Mouse (Mus musculus) adrenal gland, postnatal 10 days (tissue): ENCODE results near the gene Gfod2. TPM values are rescaled to one million over a fixed set of nuclear protein-coding genes. Genes with fewer than 3 reads are reported as not detected.

Experiments
- DNase-seq: peaks from one replicate; pipeline ENCODE4 v3.0.0; 2021; ENCODE audit warnings: mixed read lengths
- long read RNA-seq, 2 experiments: library from polyadenylated mRNA; stranded (forward); transcript quantifications; one replicate each; pipeline ENCODE4 v2.0.0; 2021
- total RNA-seq, 2 experiments: library from RNA; stranded (reverse); gene quantifications; 2 replicates each; pipeline ENCODE4 v1.2.3; 2021

The Gfod2 gene
- 10 to 100 TPM in 1 of 2 experiments, 1 to 10 TPM in 1; 7.5 to 12.8 TPM for total RNA-seq
- long read RNA-seq, experiment 1, full-length matches to known transcripts: 16 of 19 reads
- long read RNA-seq, experiment 1, partial matches to known transcripts: 0 of 19 reads
- long read RNA-seq, experiment 1, other reads (novel, unspliced or antisense): 3 of 19 reads
- long read RNA-seq, experiment 2, full-length matches to known transcripts: 14 of 18 reads
- long read RNA-seq, experiment 2, partial matches to known transcripts: 0 of 18 reads
- long read RNA-seq, experiment 2, other reads (novel, unspliced or antisense): 4 of 18 reads

GRCm38 (mm10) chr8:105758277-105759108 lies at the start of gene Gfod2:
Gene Gfod2, minus strand, starts transcription at chr8:105758664.
- DNase-seq: peak; percentile 100

- DNase-seq: no peak
Measured at GRCm38 (mm10) chr8:105807766-105808165, 49.3 kb upstream of the Gfod2 start.

DNA sequence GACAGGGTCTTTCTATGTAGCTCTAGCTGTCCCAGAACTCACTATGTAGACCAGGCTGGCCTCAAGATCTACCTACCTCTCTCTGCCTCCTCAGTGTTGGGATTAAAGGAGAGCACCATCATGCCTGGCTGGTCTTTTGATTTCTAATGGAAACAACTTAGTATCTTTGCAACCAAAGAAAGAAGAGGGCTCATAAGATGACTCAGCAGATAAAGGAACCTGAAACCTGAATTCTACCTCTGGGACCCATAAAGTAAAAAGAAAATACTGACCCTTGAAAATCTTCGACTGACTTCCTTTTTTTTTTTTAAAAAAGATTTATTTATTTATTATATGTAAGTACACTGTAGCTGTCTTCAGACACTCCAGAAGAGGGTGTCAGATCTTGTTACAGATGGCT lies 47.5 kb upstream of the Gfod2 start:
- DNase-seq: no peak

GRCm38 (mm10) chr8:105805346-105805745 lies 46.9 kb upstream of the Gfod2 start:
- no peak for DNase-seq

DNA sequence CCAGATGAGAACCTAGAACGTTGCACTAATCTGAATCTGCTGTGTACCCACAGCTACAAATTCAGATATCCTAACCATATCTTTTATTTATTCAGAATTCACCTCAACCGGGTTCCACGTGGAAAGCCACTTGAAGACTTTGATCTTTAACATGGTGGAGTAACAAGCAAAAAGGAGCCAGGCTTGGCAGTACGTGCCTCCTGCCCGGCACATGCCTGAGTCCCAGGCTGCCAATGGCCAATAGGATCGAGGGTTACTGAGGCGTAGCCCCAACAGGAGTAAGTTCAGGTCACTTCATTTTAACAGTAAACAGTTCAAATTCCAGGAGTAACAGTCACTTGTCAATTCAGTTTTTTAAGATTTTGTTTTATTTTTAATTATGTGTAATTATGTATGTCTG lies 46.3 kb upstream of the Gfod2 start:
- DNase-seq: no peak

- no peak for DNase-seq
Measured at GRCm38 (mm10) chr8:105801153-105801904, 42.9 kb upstream of the Gfod2 start.

DNA sequence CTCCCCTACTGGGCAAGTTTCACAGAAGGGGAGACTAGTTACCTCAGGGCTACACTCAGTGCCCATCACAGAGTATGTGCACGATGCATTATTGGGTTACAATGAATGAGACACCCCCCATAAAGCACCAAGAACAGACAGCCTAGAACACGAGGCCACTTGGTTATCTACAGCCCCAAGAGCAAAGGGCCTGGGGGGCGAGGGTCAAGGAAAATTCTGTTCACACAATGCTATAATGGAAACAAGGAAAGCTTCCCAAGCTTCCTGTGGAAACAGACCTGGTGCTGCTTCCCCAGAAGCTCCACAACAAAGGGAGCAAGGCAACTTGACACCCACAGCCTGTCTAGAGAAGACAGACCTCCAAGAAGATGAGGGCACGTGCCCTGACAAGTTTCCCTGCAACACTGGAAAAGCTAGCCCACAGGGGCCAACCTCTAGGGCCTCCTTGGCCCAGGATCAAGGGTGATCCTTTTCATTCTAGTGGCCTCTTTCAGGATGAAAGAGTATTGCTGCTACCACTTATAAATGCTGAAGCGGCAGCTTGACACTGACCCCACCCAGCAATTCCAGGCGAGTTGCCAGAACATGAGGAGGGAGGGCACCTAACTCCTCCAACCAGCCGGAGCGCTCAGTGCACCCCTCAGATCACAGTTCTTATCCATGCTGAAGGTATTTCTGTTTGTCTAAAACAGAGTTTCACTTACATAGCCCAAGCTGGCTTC lies 40.8 kb upstream of the Gfod2 start:
- DNase-seq: peak; percentile 88

- DNase-seq: no peak
Measured at GRCm38 (mm10) chr8:105798408-105798807, 39.9 kb upstream of the Gfod2 start.

- DNase-seq: no peak
Measured at GRCm38 (mm10) chr8:105795785-105796184, 37.3 kb upstream of the Gfod2 start.

DNA sequence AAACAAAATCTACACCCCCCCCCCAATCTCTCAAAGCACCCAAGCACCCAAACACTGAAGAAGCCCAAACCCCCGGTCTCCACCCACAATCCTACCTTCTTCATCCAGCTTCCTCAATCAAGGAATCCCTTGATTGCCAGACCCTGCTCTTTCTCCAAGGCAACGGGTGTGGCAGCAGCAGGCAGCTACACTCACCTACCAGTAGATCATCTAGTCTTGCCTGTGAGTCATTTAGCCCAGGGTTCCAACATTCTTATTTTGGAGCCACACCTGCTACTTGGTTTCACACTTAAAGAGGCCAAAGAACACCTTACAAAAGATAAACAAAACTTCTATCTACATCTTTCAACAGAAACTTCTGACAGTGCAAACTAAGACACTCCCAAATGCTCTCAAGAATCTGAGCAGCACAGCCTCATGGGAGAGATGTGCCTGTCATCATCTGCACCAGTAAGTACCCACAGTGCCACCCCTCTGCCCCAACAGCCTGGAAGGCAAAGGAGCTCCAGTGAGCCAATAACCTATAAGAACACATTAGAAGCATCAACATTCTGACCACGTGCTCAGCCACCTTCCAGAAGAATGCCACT lies 35.6 kb upstream of the Gfod2 start:
- no peak for DNase-seq

- no peak for DNase-seq
Measured at GRCm38 (mm10) chr8:105793331-105793730, 34.9 kb upstream of the Gfod2 start.

- no peak for DNase-seq
Measured at GRCm38 (mm10) chr8:105789626-105790025, 31.2 kb upstream of the Gfod2 start.

- DNase-seq: no peak
Measured at GRCm38 (mm10) chr8:105788927-105789326, 30.5 kb upstream of the Gfod2 start.

- DNase-seq: peak; percentile 69
Measured at GRCm38 (mm10) chr8:105788241-105788640, 29.8 kb upstream of the Gfod2 start.

DNA sequence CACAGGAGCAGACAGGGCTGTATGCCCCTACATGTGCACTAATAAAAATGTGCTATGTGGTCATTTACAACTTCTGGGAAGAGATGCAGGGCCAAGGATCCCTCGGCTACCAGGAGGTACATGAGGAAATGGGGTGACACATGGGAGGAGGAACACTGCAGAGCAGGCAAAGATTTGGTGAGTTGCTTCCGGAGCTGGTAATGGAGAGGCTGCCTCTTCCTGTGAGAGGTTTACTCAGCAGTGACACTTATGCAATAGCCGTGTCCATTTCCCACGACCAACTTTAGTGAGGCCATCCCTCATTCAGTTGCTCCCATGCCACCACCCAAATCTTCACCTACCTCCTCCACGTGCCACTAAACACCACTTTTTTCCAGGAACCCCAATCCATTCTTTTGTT lies 21.8 kb upstream of the Gfod2 start:
- no peak for DNase-seq

- DNase-seq: no peak
Measured at GRCm38 (mm10) chr8:105777833-105778232, 19.4 kb upstream of the Gfod2 start.

DNA sequence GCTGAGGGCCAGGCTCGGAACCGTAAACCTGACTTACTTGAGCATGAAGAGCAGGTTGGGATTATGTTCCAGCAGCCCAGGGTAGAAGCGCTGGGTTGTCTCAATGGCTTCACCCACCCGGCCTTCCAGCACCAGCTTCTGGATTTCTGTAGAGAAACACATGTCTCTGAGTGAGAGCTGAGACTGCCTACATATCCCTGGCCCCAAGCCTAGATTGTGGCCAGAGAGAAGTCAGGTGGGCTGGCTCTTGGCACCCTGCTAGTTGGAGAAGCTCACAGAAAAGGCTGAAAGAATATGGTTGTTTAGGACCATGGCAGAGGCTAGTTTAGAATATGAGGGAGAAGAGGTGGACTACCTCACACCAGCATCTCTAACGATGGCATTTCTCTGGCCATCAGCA lies 16.0 kb upstream of the Gfod2 start:
- no peak for DNase-seq

- DNase-seq: peak; percentile 55
Measured at GRCm38 (mm10) chr8:105773441-105773861, 15.0 kb upstream of the Gfod2 start.

- no peak for DNase-seq
Measured at GRCm38 (mm10) chr8:105771398-105772175, 13.1 kb upstream of the Gfod2 start.

- DNase-seq: no peak
Measured at GRCm38 (mm10) chr8:105770609-105771008, 12.1 kb upstream of the Gfod2 start.
